9 mouse cellular contexts compared by ENCODE assay signal in genomic region chr11:88523921-88524320, GRCm38 (mm10).
DNase-seq lines count a peak whose midpoint lies in the region; ATAC-seq and TF ChIP-seq lines count a peak whose summit lies in the region.
"Had no signal": no experiment of that assay in that cellular context is flagged by ENCODE, and none has a peak within 500 bp of the region (broad histone marks: within the 10 kb centered on the region; RNA-seq: fewer than 3 reads in every experiment).

No protein-coding gene starts in this region.

- no peak overlapping the region for H3K9ac ChIP-seq in kidney, postnatal 0 days (ENCODE audit: low read depth, low read length)
- H3K9ac ChIP-seq in stomach, embryonic 14.5 days (replicated peaks; ENCODE audit: low read depth, low read length) = no peak overlapping the region
- H3K9ac ChIP-seq: liver, embryonic 14.5 days had no signal

- no peaks in the 10 kb centered on the region for H3K9me3 ChIP-seq in kidney, postnatal 0 days (replicated peaks; ENCODE audit: low read length)
- no peaks in the 10 kb centered on the region for H3K9me3 ChIP-seq in stomach, embryonic 14.5 days (ENCODE audit: control insufficient read depth, low read depth, low read length)

- no peak overlapping the region for H3K4me3 ChIP-seq in kidney, postnatal 0 days (replicated peaks; ENCODE audit: low read depth, low read length)
- H3K4me3 ChIP-seq in stomach, embryonic 14.5 days (ENCODE audit: low read depth, low read length) = no peak overlapping the region

- peaks cover 49% of the 10 kb centered on the region for H3K4me1 ChIP-seq in kidney, postnatal 0 days (replicated peaks; ENCODE audit: insufficient read depth, low read length)
- H3K4me1 ChIP-seq in stomach, embryonic 14.5 days (ENCODE audit: control insufficient read depth, insufficient read depth, low read length) = peaks cover 51% of the 10 kb centered on the region

- H3K27me3 ChIP-seq in kidney, postnatal 0 days (ENCODE audit: insufficient read depth, low read length) = no peaks in the 10 kb centered on the region
- H3K27me3 ChIP-seq in stomach, embryonic 14.5 days (ENCODE audit: control insufficient read depth, insufficient read depth, low read length) = no peaks in the 10 kb centered on the region

- 0 out of 2 replicates have a peak, but pooled peaks have one; percentile 40 for ATAC-seq in cerebellum, adult (ENCODE audit: insufficient number of reproducible peaks, low FRiP score, low TSS enrichment)
- no peak for ATAC-seq in kidney, postnatal 0 days (replicated peaks; ENCODE audit: low FRiP score, low read depth)
- ATAC-seq in stomach, embryonic 14.5 days (ENCODE audit: insufficient number of reproducible peaks, insufficient read depth, low FRiP score, low read depth) = no peak
- ATAC-seq in frontal cortex, adult (ENCODE audit: low TSS enrichment) = no peak

- no peak for TF ChIP-seq CTCF in kidney, postnatal 0 days (IDR thresholded peaks at IDR 0.05; ENCODE audit: low read depth)

- no peak for DNase-seq in cerebellum, postnatal 4 days (ENCODE audit: low spot score in 2 of 2)
- DNase-seq in urinary bladder, postnatal 14 days (ENCODE audit: low spot score) = peak; percentile 53
- no peak for DNase-seq in urinary bladder, adult 2 months (ENCODE audit: low spot score)
- peak; percentile 67 for DNase-seq in kidney, postnatal 0 days (ENCODE audit: low spot score)
- DNase-seq in layer of hippocampus, postnatal 36 days = no peak

- H3K4me2 ChIP-seq in kidney, postnatal 0 days (ENCODE audit: low read length) = no peak overlapping the region
- H3K4me2 ChIP-seq in stomach, embryonic 14.5 days (replicated peaks; ENCODE audit: low read depth, low read length) = no peak overlapping the region

- 0 out of 2 replicates have a peak, but pooled peaks cover 3% of the 10 kb centered on the region for H3K36me3 ChIP-seq in kidney, postnatal 0 days (ENCODE audit: insufficient read depth, low read length)
- H3K36me3 ChIP-seq in stomach, embryonic 14.5 days (ENCODE audit: control insufficient read depth, insufficient read depth, low read length) = no peaks in the 10 kb centered on the region

- H3K27ac ChIP-seq in kidney, postnatal 0 days = peak overlapping the region; percentile 43; the same call in 1 of the 2 replicates
- peak overlapping the region; percentile 39; the same call in 1 of the 2 replicates for H3K27ac ChIP-seq in stomach, embryonic 14.5 days (ENCODE audit: low read length)
- H3K27ac ChIP-seq: liver, embryonic 14.5 days had no signal

- 42% methylated on average over 4 of the region's 4 CpGs for WGBS in kidney, postnatal 0 days
- WGBS in stomach, embryonic 14.5 days = 44% methylated on average over 4 of the region's 4 CpGs

Comparison
In these comparisons a context has a peak if more than half of its experiments do, and no peak if none do; other contexts are left out.
1. DNase-seq: peak in urinary bladder, postnatal 14 days (single experiment) and kidney, postnatal 0 days (single experiment); none in cerebellum, postnatal 4 days (0 of 2), urinary bladder, adult 2 months (single experiment) and layer of hippocampus, postnatal 36 days (0 of 2).